Mouse (Mus musculus) stomach, postnatal 0 days (tissue): ENCODE measurements at regions not wholly inside any gene's neighbourhood (a gene's known extent, or its start where the extent isn't known, plus 50 kb on each side); places are given as distances from the start of the nearest gene placed in this dataset.

Experiments used
- CTCF ChIP-seq: IDR thresholded peaks from 2 replicates; pipeline ENCODE4 v1.5.1; 2016; ENCODE audit warnings: antibody characterized with exemption, low read depth, mild to moderate bottlenecking, moderate library complexity
- EP300 ChIP-seq: optimal IDR thresholded peaks from 2 replicates; pipeline ENCODE3; 2016; ENCODE audit warnings: antibody characterized with exemption

GRCm38 (mm10) chr3:15098981-15099380, 212.9 kb downstream of the Car2 start:
- TF ChIP-seq EP300 = no peak
- TF ChIP-seq CTCF = no peak
